Mouse (Mus musculus) forebrain, embryonic 14.5 days (tissue): Measurements from ENCODE around the gene Exoc3l2. TPM values are rescaled to one million over a fixed set of nuclear protein-coding genes. Genes with fewer than 3 reads are reported as not detected.
A peak's percentile ranks its signal among the peaks of the same experiment; 100 is the strongest.

Experiments used
- ATAC-seq: fragments of 200-750 bp; cut with Nextera tagmentation; 2 replicates; pipeline ENCODE4 v1.8.0; 2017; ENCODE audit warnings: mild to moderate bottlenecking, moderate library complexity
- DNase-seq: peaks from one replicate; pipeline ENCODE4 v3.0.0-alpha.2; 2015; ENCODE audit warnings: low spot score
- H3K27ac ChIP-seq: fragments of 300-500 bp; sonication (generic); 2 replicates; pipeline ENCODE4 v1.5.1; 2014; ENCODE audit warnings: low read depth, mild to moderate bottlenecking, control low read depth, low read length, moderate library complexity
- H3K27me3 ChIP-seq: fragments of 300-500 bp; sonication (generic); replicated peaks from 2 replicates; pipeline ENCODE4 v1.6.1; 2014; ENCODE audit warnings: low read length, control low read depth, mixed read lengths; ENCODE audit not compliant: control insufficient read depth, insufficient read depth
- H3K36me3 ChIP-seq: fragments of 300-500 bp; sonication (generic); 2 replicates; pipeline ENCODE4 v1.6.1; 2014; ENCODE audit warnings: low read length, control low read depth; ENCODE audit not compliant: control insufficient read depth, insufficient read depth
- H3K4me1 ChIP-seq: fragments of 300-500 bp; sonication (generic); 2 replicates; pipeline ENCODE4 v1.6.1; 2014; ENCODE audit warnings: antibody characterized with exemption, low read length, control low read depth; ENCODE audit not compliant: control insufficient read depth, insufficient read depth
- H3K4me2 ChIP-seq: fragments of 300-500 bp; sonication (generic); 2 replicates; pipeline ENCODE4 v1.6.1; 2014; ENCODE audit warnings: mild to moderate bottlenecking, control low read depth, low read length
- H3K4me3 ChIP-seq: fragments of 300-500 bp; sonication (generic); 2 replicates; pipeline ENCODE4 v1.5.1; 2014; ENCODE audit warnings: low read depth, low read length, control low read depth
- H3K9ac ChIP-seq: fragments of 300-500 bp; sonication (generic); 2 replicates; pipeline ENCODE4 v1.6.1; 2014; ENCODE audit warnings: mild to moderate bottlenecking, low read length, control low read depth, moderate library complexity
- H3K9me3 ChIP-seq: fragments of 300-500 bp; sonication (generic); replicated peaks from 2 replicates; pipeline ENCODE4 v1.6.1; 2016; ENCODE audit warnings: low read length, control low read depth, mixed read lengths; ENCODE audit not compliant: control insufficient read depth
- WGBS: fragments of 180-500 bp; shearing (Covaris S2); extraction: QIAGEN DNeasy Blood & Tissue Kit; methylation state at CpG from one replicate; pipeline ENCODE4 v1.1.7; 2014; 5-methylcytosine and 5-hydroxymethylcytosine counted together
- polyA plus RNA-seq: library from polyadenylated mRNA; unstranded; fragments of >200 nt; fragmentation: Nextera tagmentation; extraction: Ambion mirVana; gene quantifications from 2 replicates; pipeline ENCODE4 v1.2.1, GENCODE M21; 2014

The Exoc3l2 gene
- polyA plus RNA-seq, 1 experiment from 2014 or later: 0.25 TPM

DNA sequence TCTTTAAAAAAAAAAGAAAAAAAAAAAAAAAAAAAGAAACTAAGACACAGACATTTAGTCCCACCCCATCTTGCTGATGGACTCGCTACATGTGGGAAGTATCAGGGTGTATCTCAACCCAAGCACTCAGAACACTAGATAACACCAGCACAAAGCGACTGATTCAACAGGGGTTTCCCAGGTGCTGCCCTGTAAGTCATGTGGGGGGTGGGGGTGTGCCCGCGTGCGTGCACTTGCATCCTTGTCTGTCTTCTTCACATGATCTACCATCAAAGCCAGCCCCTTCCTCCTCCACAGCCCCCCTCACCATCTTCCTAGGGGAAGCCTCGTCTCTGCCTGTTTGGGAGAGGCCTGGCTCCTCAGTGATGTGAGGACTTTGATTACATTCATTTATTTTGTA lies 49.2 kb downstream of the Exoc3l2 start:
- no peaks in the 10 kb centered on the region for H3K9me3 ChIP-seq
- no peak for ATAC-seq
- H3K27ac ChIP-seq: no peak overlapping the region
- H3K27me3 ChIP-seq: peaks cover 5% of the 10 kb centered on the region; the same call in 1 of the 2 replicates
- 82% methylated on average over 6 of the region's 6 CpGs for WGBS
- H3K4me3 ChIP-seq: no peak overlapping the region
- peaks cover 5% of the 10 kb centered on the region for H3K4me1 ChIP-seq
- no peaks in the 10 kb centered on the region for H3K36me3 ChIP-seq
- H3K4me2 ChIP-seq: no peak overlapping the region
- no peak overlapping the region for H3K9ac ChIP-seq
- DNase-seq: no peak

- Histone ChIP-seq H3K9me3 (no peaks in the 10 kb centered on the region), H3K27me3 (peaks cover 53% of the 10 kb centered on the region), H3K27ac (no peak within 1 kb of the TSS), H3K4me2 (peak within 1 kb of the TSS; percentile 45), H3K4me1 (peaks cover 3% of the 10 kb centered on the region; the same call in 1 of the 2 replicates), H3K9ac (peak within 1 kb of the TSS; percentile 51), H3K4me3 (no peak within 1 kb of the TSS), H3K36me3 (no peaks in the 10 kb centered on the region)
- DNase-seq (peak; percentile 53), ATAC-seq (peak; percentile 24; the same call in 1 of the 2 replicates)
- 7% methylated on average over 13 of the region's 29 CpGs for WGBS
These were observed 54.7 kb downstream of the Exoc3l2 start, which contains the start of gene Nkpd1 for GRCm38 (mm10) chr7:19517652-19518365. TSS of gene Nkpd1 (plus strand) at chr7:19517838.

DNA sequence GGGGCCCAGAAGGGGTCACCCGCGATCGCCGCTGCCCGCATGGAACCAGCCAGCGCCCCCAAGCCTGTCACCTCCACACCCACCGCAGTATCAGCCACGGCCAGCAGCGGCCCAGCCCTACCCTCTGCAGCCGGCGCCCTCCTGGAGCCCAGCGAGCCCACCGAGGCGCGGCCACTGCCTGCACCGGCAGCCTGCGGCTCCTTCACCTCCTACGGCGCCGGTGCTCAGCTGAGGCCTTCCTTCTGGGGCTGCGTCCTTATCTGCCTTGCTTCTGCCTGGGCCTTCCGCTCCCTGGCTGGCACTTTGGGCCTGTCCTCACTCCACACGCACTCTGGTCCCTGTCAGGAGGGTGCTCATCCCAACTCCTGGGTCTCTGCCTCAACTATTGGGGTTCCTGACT lies 56.9 kb downstream of the Exoc3l2 start:
- H3K4me3 ChIP-seq: no peak overlapping the region
- H3K27me3 ChIP-seq: peaks cover 74% of the 10 kb centered on the region
- no peaks in the 10 kb centered on the region for H3K36me3 ChIP-seq
- H3K4me1 ChIP-seq: peaks cover 11% of the 10 kb centered on the region
- no peaks in the 10 kb centered on the region for H3K9me3 ChIP-seq
- H3K4me2 ChIP-seq: peak overlapping the region; percentile 31; the same call in 1 of the 2 replicates
- 3% methylated on average over 23 of the region's 23 CpGs for WGBS
- peak overlapping the region; percentile 29; the same call in 1 of the 2 replicates for H3K9ac ChIP-seq
- no peak for ATAC-seq
- no peak overlapping the region for H3K27ac ChIP-seq
- no peak for DNase-seq

DNA sequence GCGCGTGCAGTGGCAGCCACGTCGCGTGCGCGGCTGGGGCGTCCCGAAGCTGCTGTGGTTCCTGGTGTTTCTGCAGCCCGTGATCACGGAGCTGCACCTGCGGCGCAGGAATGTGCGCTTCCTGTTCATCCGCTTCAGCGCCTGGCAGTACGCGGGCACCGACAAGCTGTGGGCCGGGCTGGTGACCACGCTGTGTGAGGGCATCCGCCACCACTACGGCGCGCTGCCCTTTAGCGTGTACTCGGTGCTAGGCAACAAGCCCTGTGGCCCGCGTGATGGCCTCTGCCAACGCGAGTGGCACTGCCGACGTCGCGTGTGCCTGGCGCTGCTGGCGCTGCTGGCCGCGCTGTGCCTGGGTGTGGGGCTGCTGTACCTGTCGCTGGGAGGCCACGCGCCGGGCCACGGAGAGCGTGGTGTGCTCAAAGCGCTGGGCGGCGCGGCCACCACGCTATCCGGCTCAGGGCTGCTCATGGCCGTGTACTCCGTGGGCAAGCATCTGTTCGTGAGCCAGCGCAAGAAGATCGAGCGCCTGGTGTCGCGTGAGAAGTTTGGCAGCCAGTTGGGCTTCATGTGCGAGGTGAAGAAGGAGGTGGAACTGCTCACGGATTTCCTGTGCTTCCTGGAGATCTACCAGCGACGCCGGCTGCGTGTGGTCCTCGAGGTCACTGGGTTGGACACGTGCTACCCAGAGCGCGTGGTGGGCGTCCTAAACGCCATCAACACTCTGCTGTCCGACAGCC lies 60.1 kb downstream of the Exoc3l2 start:
- ATAC-seq: 0 out of 2 replicates have a peak, but pooled peaks have one; percentile 18
- H3K4me1 ChIP-seq: peaks cover 9% of the 10 kb centered on the region
- peak; percentile 32 for DNase-seq

DNA sequence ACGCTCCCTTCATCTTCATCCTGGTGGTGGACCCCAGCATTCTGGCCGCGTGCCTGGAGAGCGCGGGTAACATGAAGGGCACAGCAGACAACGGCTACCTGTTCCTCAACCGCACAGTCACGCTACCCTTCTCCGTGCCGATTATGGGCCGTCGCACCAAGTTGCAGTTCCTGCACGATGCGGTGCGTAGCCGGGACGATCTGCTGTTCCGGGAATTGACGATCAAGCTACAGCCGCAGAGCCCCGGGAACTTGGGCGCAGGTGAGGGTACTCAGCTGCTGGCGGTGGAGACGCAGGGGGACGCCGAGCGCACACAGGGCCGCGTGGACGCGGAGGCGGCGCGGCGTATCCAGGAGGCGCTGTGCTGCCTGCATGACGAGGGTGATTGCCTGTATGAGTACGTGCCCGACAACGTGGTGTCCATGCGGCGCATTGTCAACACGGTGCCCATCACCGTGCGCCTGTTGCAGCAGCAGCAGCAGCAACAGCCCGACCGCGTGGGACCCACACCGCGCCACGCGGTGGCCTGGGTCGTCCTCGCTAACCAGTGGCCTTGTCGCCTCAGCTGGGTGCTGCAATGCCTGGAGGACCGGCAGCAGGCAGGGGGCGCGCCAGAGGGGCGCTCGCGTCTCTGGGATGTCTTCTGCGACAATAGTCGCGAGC lies 60.8 kb downstream of the Exoc3l2 start:
- Histone ChIP-seq H3K4me3 (peak overlapping the region; percentile 35), H3K36me3 (peaks cover 3% of the 10 kb centered on the region), H3K27me3 (peaks cover 63% of the 10 kb centered on the region), H3K4me2 (peak overlapping the region; percentile 75), H3K4me1 (peaks cover 9% of the 10 kb centered on the region), H3K9ac (peak overlapping the region; percentile 54), H3K9me3 (no peaks in the 10 kb centered on the region), H3K27ac (no peak overlapping the region)
- 2% methylated on average over 64 of the region's 64 CpGs for WGBS
- ATAC-seq: peak; percentile 82
- DNase-seq: peak; percentile 77

More for the DNA sequence above, 60.1 kb downstream of the Exoc3l2 start:
- Histone ChIP-seq H3K9me3 (no peaks in the 10 kb centered on the region), H3K4me3 (peak overlapping the region; percentile 35), H3K27ac (no peak overlapping the region), H3K9ac (peak overlapping the region; percentile 54), H3K36me3 (no peaks in the 10 kb centered on the region), H3K27me3 (peaks cover 70% of the 10 kb centered on the region), H3K4me2 (peak overlapping the region; percentile 75)
- 18% methylated on average over 72 of the region's 72 CpGs for WGBS

DNA sequence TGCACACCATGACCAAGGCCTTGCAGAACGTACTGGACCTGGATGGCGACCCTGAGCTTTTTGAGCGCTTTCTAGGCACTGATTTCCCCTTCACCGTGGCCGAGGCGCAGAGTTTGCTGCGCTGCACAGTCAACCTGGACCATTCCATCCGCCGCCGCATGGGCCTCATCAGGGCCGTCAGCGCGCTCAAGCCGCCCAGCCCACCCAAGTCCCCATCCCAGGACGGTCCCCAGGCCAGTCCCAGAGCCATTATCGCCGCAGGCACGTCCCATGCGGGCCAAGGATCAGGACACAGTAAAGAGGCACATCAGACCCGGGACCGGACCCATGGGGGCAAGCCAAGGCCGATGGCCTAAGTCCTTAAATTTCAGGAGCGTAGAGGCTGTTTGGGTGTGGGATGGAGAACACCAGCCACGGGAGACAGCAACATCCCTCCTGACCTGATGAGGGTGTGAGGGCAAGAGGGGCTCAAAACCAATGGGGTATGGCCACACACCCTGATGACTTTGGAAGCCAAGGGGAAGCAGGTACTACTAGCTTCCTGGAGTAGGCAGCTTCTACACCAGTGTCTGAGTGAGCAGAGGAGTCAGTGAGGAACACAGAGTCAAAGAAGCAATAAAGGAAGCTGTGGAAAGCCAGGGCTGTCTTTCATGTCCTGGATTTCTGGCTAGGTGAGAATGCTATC lies 61.4 kb downstream of the Exoc3l2 start:
- ATAC-seq: peak; percentile 40

DNA sequence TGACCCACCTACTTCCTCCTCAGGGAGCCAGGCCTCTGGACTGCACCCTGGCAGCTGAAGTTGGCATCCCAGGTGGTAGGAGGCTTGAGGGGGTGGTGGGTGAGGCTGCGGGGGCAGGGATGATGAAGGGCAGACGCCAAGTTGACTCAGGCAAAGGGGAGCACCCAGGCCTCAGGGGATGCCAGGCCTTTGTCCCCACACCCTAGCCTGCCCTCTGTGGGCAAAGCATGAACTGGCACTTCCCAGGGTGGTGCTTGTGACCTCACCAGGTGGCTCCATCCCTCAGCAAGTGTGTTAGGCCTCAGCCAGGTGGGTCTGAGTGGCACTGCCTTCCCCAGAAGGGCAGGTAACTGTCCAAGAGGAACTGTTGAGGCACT lies 62.0 kb downstream of the Exoc3l2 start:
- ATAC-seq (no peak), DNase-seq (no peak)
- H3K4me1 ChIP-seq: peaks cover 9% of the 10 kb centered on the region
- 64% methylated on average over 2 of the region's 2 CpGs for WGBS
- no peak overlapping the region for H3K4me2 ChIP-seq
- no peak overlapping the region for H3K4me3 ChIP-seq
- no peak overlapping the region for H3K9ac ChIP-seq
- peaks cover 53% of the 10 kb centered on the region for H3K27me3 ChIP-seq
- no peak overlapping the region for H3K27ac ChIP-seq
- H3K36me3 ChIP-seq: peaks cover 14% of the 10 kb centered on the region
- H3K9me3 ChIP-seq: no peaks in the 10 kb centered on the region

More for the DNA sequence above, 61.4 kb downstream of the Exoc3l2 start:
- Histone ChIP-seq H3K27ac (no peak overlapping the region), H3K9me3 (no peaks in the 10 kb centered on the region), H3K27me3 (peaks cover 59% of the 10 kb centered on the region), H3K9ac (peak overlapping the region; percentile 54), H3K36me3 (peaks cover 10% of the 10 kb centered on the region), H3K4me2 (peak overlapping the region; percentile 75), H3K4me3 (peak overlapping the region; percentile 35), H3K4me1 (peaks cover 9% of the 10 kb centered on the region)
- DNase-seq: no peak
- 17% methylated on average over 24 of the region's 24 CpGs for WGBS

DNA sequence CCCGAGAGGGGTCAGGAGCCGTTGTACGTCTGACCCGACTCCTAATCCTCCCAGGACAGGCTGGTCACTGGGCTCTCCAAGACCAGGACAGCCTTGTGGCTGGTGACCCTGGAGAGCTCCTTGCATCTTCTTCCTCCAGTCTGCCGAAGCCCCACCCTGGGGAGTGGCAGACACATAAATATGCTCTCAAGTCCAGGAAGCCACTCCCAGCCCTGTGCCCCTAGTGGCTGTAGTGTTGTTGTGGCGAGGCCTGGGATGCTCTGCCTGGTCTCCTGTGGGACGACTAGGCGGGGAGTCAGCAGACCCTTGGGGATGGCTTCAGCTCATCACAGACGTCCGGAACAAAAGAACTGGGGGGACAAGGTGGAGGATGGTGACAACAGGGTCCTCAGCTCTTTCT lies 67.9 kb downstream of the Exoc3l2 start:
- no peaks in the 10 kb centered on the region for H3K4me1 ChIP-seq
- no peak overlapping the region for H3K9ac ChIP-seq
- H3K9me3 ChIP-seq: no peaks in the 10 kb centered on the region
- ATAC-seq: no peak
- WGBS: 81% methylated on average over 10 of the region's 10 CpGs
- no peak overlapping the region for H3K4me3 ChIP-seq
- no peak for DNase-seq
- H3K27ac ChIP-seq: no peak overlapping the region
- peaks cover 70% of the 10 kb centered on the region for H3K36me3 ChIP-seq
- no peaks in the 10 kb centered on the region for H3K27me3 ChIP-seq
- H3K4me2 ChIP-seq: no peak overlapping the region
